Mouse (Mus musculus) testis, adult 2 months (tissue): ENCODE data around the gene Lef1.

Source experiments
- CTCF ChIP-seq: fragments of 200-500 bp; IDR thresholded peaks from 2 replicates; pipeline ENCODE4 v1.5.1; 2012; ENCODE audit warnings: low read depth, mild to moderate bottlenecking, inconsistent platforms, low read length, moderate library complexity; ENCODE audit not compliant: control insufficient read depth, insufficient read depth, insufficient replicate concordance
- POLR2A ChIP-seq: fragments of 200-500 bp; IDR thresholded peaks from 2 replicates; pipeline ENCODE4 v1.6.1; 2012; ENCODE audit warnings: low read depth, mild to moderate bottlenecking, inconsistent platforms, low read length, moderate library complexity; ENCODE audit not compliant: control insufficient read depth

GRCm38 (mm10) chr3:131119435-131119834, 9.2 kb downstream of the Lef1 start:
- no peak for TF ChIP-seq CTCF
- no peak for TF ChIP-seq POLR2A
